Comparison of ENCODE assay signal across 8 mouse cellular contexts in the genomic region with DNA sequence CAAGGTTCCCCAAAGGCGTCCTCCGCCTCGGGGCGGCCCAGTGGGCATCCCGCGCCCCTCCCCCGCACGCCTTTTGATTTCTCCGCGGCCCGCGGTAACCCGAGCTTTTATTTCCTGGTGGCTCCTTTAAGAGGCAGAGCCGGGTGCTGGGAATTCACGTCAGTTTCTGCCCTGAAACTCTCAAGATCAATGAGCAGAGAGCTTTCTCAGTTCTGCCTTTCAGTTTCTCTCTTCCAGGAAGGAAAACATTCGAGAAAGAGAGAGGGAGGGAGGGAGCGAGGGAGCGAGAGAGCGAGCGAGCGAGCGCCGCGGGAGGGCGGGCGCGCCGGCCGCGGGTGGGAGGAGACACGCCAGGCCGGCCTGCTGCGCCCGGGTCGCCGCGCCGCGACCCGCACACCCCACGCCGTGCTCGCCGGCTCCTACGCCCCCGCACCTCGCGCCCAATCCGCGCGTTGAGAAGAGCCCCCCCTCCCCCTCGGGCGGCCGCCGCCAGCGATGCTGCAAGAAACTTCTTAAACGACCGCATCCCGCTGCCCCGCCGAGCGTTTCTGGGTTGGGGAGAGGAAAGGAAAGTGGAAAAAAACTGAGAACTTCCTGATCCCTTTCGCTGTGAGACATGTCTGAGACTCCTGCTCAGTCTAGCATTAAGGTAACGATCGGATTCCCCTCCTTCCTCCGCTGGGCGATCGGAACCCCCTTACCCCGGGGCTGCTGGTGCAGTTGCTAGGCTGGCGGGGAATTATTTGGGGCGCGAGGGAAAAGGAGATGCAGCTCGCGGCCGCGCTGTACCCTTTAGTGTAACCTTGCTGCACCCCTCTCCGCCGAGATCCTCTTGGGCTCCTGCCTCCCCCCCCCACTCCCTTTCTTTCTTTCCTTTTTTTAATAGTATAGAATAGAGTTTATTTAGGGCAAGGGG. TPM values are rescaled to one million over a fixed set of nuclear protein-coding genes. Genes with fewer than 3 reads are reported as not detected.
DNase-seq lines count a peak whose midpoint lies in the region; ATAC-seq lines count a peak whose summit lies in the region.

A gene (plus strand): TSS at position 211 of the 916 bp plus-strand sequence.

- H3K27ac ChIP-seq in intestine, embryonic 15.5 days: peak within 1 kb of the TSS; percentile 99
- peak within 1 kb of the TSS; percentile 100 for H3K27ac ChIP-seq in limb, embryonic 10.5 days
- H3K27ac ChIP-seq in midbrain, embryonic 12.5 days (replicated peaks): peak within 1 kb of the TSS; percentile 100

- H3K4me2 ChIP-seq in intestine, embryonic 15.5 days (replicated peaks): peak within 1 kb of the TSS; percentile 58
- peak within 1 kb of the TSS; percentile 58 for H3K4me2 ChIP-seq in midbrain, embryonic 12.5 days (replicated peaks)

- no peaks in the 10 kb centered on the region for H3K36me3 ChIP-seq in intestine, embryonic 15.5 days
- H3K36me3 ChIP-seq in limb, embryonic 10.5 days: no peaks in the 10 kb centered on the region
- H3K36me3 ChIP-seq in midbrain, embryonic 12.5 days: no peaks in the 10 kb centered on the region

- peaks cover 20% of the 10 kb centered on the region for H3K4me1 ChIP-seq in intestine, embryonic 15.5 days (replicated peaks)
- peaks cover 42% of the 10 kb centered on the region for H3K4me1 ChIP-seq in limb, embryonic 10.5 days
- peaks cover 40% of the 10 kb centered on the region for H3K4me1 ChIP-seq in midbrain, embryonic 12.5 days

- WGBS in intestine, embryonic 15.5 days: under 1% methylated on average over 75 of the region's 78 CpGs
- under 1% methylated on average over 69 of the region's 78 CpGs for WGBS in limb, embryonic 10.5 days
- WGBS in midbrain, embryonic 12.5 days: under 1% methylated on average over 61 of the region's 78 CpGs

- H3K9me3 ChIP-seq in intestine, embryonic 15.5 days: no peaks in the 10 kb centered on the region
- H3K9me3 ChIP-seq in limb, embryonic 10.5 days (replicated peaks): no peaks in the 10 kb centered on the region
- H3K9me3 ChIP-seq in midbrain, embryonic 12.5 days: no peaks in the 10 kb centered on the region

- peak within 1 kb of the TSS; percentile 63 for H3K4me3 ChIP-seq in intestine, embryonic 15.5 days (replicated peaks)
- H3K4me3 ChIP-seq in limb, embryonic 10.5 days: peak within 1 kb of the TSS; percentile 80
- peak within 1 kb of the TSS; percentile 66 for H3K4me3 ChIP-seq in midbrain, embryonic 12.5 days

- peak; percentile 82 for ATAC-seq in intestine, embryonic 15.5 days
- peak; percentile 45 for ATAC-seq in midbrain, embryonic 12.5 days (ENCODE audit: low FRiP score, low read depth)

- DNase-seq in layer of hippocampus, adult 11-12 months (ENCODE audit: low spot score): peak; percentile 83
- DNase-seq in layer of hippocampus, adult 9-10 months (ENCODE audit: low spot score): no peak
- DNase-seq in embryo, embryonic 9.5 days (ENCODE audit: extremely low spot score): peak; percentile 85
- DNase-seq in gastrocnemius, postnatal 4 days (ENCODE audit: low spot score in 2 of 2): peak; percentile 61 to 83
- peak; percentile 85 for DNase-seq in limb, embryonic 10.5 days (ENCODE audit: low spot score)
- DNase-seq in spleen, adult 12 weeks (ENCODE audit: low spot score): peak; percentile 40

- H3K9ac ChIP-seq in intestine, embryonic 15.5 days: peak within 1 kb of the TSS; percentile 89
- H3K9ac ChIP-seq in midbrain, embryonic 12.5 days (replicated peaks): peak within 1 kb of the TSS; percentile 94

- no peaks in the 10 kb centered on the region for H3K27me3 ChIP-seq in intestine, embryonic 15.5 days (replicated peaks)
- H3K27me3 ChIP-seq in limb, embryonic 10.5 days (ENCODE audit: low read depth, poor library complexity, severe bottlenecking): no peaks in the 10 kb centered on the region
- no peaks in the 10 kb centered on the region for H3K27me3 ChIP-seq in midbrain, embryonic 12.5 days

RNA-seq across cellular contexts. Expression of the gene that starts here (rescaled TPM):
- 10 to 100 TPM; 19.4 to 22.4 TPM for total RNA-seq in gastrocnemius, postnatal 4 days (2021)
- 12.5 and 12.9 TPM in 2 replicates for polyA plus RNA-seq in intestine, embryonic 15.5 days (2015; fragmentation: Nextera tagmentation; extraction: Ambion mirVana)
- 16.4 and 17.8 TPM in 2 replicates for polyA plus RNA-seq in limb, embryonic 10.5 days (2016; fragmentation: Nextera tagmentation; extraction: Ambion mirVana)
- polyA plus RNA-seq in midbrain, embryonic 12.5 days (2016; fragmentation: Nextera tagmentation; extraction: Ambion mirVana): 13.5 and 13.9 TPM in 2 replicates
